Mouse (Mus musculus) MEL (cell line): ENCODE measurements at regions not wholly inside any gene's neighbourhood (a gene's known extent, or its start where the extent isn't known, plus 50 kb on each side); places are given as distances from the start of the nearest gene placed in this dataset.
A peak's percentile ranks its signal among the peaks of the same experiment; 100 is the strongest.

Experiments used
- CTCF ChIP-seq, 3 experiments: IDR thresholded peaks in 2 of 3; conservative IDR thresholded peaks in 1 of 3; 2 replicates each; pipeline ENCODE4 v1.5.1; 2011 to 2012; ENCODE audit warnings: low read length in 3 of 3, low read depth in 2 of 3, mild to moderate bottlenecking in 2 of 3, improper control_type of control experiment in 1 of 3, inconsistent platforms in 1 of 3, mixed read lengths in 1 of 3, moderate library complexity in 1 of 3; ENCODE audit not compliant: control insufficient read depth in 1 of 3, insufficient read depth in 1 of 3, poor library complexity in 1 of 3, severe bottlenecking in 1 of 3
- TAL1 ChIP-seq: IDR thresholded peaks from 2 replicates; pipeline ENCODE4 v1.6.1; 2012; ENCODE audit warnings: mild to moderate bottlenecking, inconsistent platforms, low read length, moderate library complexity, mixed read lengths
- TCF12 ChIP-seq: IDR thresholded peaks from 2 replicates; pipeline ENCODE4 v1.6.1; 2014; ENCODE audit warnings: low read depth, mild to moderate bottlenecking, inconsistent platforms, low read length, improper control_type of control experiment, moderate library complexity
- ZC3H11A ChIP-seq: IDR thresholded peaks from 2 replicates; pipeline ENCODE4 v1.6.1; 2012; ENCODE audit warnings: low read depth, mild to moderate bottlenecking, inconsistent platforms, low read length, improper control_type of control experiment

- TF ChIP-seq TCF12: no peak; the same call in 1 of the 2 replicates
- TF ChIP-seq ZC3H11A: 0 out of 2 replicates have a peak, but pooled peaks have one; percentile 19
- peak in 2 of 3 experiments; percentile 35 to 41; a peak in 4 of 6 replicates for TF ChIP-seq CTCF (IDR thresholded peaks at IDR 0.05 in 2 of 3, conservative IDR thresholded peaks at IDR 0.05 in 1 of 3; ENCODE audit: control insufficient read depth in 1 of 3, insufficient read depth in 1 of 3, low read depth in 2 of 3, low read length in 3 of 3, poor library complexity in 1 of 3, severe bottlenecking in 1 of 3)
- peak; percentile 52 for TF ChIP-seq TAL1
Measured at GRCm38 (mm10) chr3:115793344-115794059, 78.6 kb upstream of the S1pr1 start.
